Mouse (Mus musculus) hindbrain, embryonic 15.5 days (tissue): ENCODE results near the gene Mov10l1. TPM values are rescaled to one million over a fixed set of nuclear protein-coding genes. Genes with fewer than 3 reads are reported as not detected.
A peak's percentile ranks its signal among the peaks of the same experiment; 100 is the strongest.

Experiments used
- ATAC-seq: fragments of 200-750 bp; cut with Nextera tagmentation; 2 replicates; pipeline ENCODE4 v1.8.0; 2017; ENCODE audit warnings: low read depth, moderate number of reproducible peaks, moderate TSS enrichment; ENCODE audit not compliant: low FRiP score
- H3K27ac ChIP-seq: fragments of 300-500 bp; sonication (generic); replicated peaks from 2 replicates; pipeline ENCODE4 v1.5.1; 2015; ENCODE audit warnings: mild to moderate bottlenecking, inconsistent platforms
- H3K27me3 ChIP-seq: fragments of 300-500 bp; sonication (generic); 2 replicates; pipeline ENCODE4 v1.6.1; 2015; ENCODE audit warnings: control low read depth, inconsistent platforms
- H3K36me3 ChIP-seq: fragments of 300-500 bp; sonication (generic); 2 replicates; pipeline ENCODE4 v1.6.1; 2015; ENCODE audit warnings: control low read depth, inconsistent platforms
- H3K4me1 ChIP-seq: fragments of 300-500 bp; sonication (generic); replicated peaks from 2 replicates; pipeline ENCODE4 v1.6.1; 2015; ENCODE audit warnings: control low read depth, inconsistent platforms
- H3K4me2 ChIP-seq: fragments of 300-500 bp; sonication (generic); 2 replicates; pipeline ENCODE4 v1.6.1; 2015; ENCODE audit warnings: moderate library complexity, mild to moderate bottlenecking, inconsistent platforms
- H3K4me3 ChIP-seq: fragments of 300-500 bp; sonication (generic); 2 replicates; pipeline ENCODE4 v1.5.1; 2015; ENCODE audit warnings: mild to moderate bottlenecking, inconsistent platforms
- H3K9ac ChIP-seq: fragments of 300-500 bp; sonication (generic); 2 replicates; pipeline ENCODE4 v1.6.1; 2015; ENCODE audit warnings: inconsistent platforms
- H3K9me3 ChIP-seq: fragments of 300-500 bp; sonication (generic); 2 replicates; pipeline ENCODE4 v1.6.1; 2016; ENCODE audit warnings: control low read depth, inconsistent platforms
- WGBS: fragments of 180-500 bp; shearing (Covaris S2); methylation state at CpG from one replicate; pipeline ENCODE4 v1.1.7; 2015; 5-methylcytosine and 5-hydroxymethylcytosine counted together
- polyA plus RNA-seq: library from polyadenylated mRNA; unstranded; fragments of >200 nt; fragmentation: Nextera tagmentation; extraction: Ambion mirVana; gene quantifications from 2 replicates; pipeline ENCODE4 v1.2.1, GENCODE M21; 2015

Gene Mov10l1
- polyA plus RNA-seq, 1 experiment from 2014 or later = not detected

- 95% methylated on average over 4 of the region's 4 CpGs for WGBS
- Histone ChIP-seq H3K4me1 (no peaks in the 10 kb centered on the region), H3K9me3 (no peaks in the 10 kb centered on the region), H3K9ac (no peak overlapping the region), H3K4me2 (no peak overlapping the region), H3K27me3 (no peaks in the 10 kb centered on the region), H3K36me3 (no peaks in the 10 kb centered on the region), H3K27ac (no peak overlapping the region), H3K4me3 (no peak overlapping the region)
- ATAC-seq = no peak
These were observed 10.4 kb upstream of the Mov10l1 start for GRCm38 (mm10) chr15:88972300-88972699.

- peak within 1 kb of the TSS; percentile 33 for H3K4me2 ChIP-seq
- no peaks in the 10 kb centered on the region for H3K36me3 ChIP-seq
- no peaks in the 10 kb centered on the region for H3K27me3 ChIP-seq
- H3K27ac ChIP-seq = peak within 1 kb of the TSS; percentile 74
- 7% methylated on average over 10 of the region's 10 CpGs for WGBS
- H3K9me3 ChIP-seq = no peaks in the 10 kb centered on the region
- H3K4me3 ChIP-seq = peak within 1 kb of the TSS; percentile 17
- peak; percentile 91 for ATAC-seq
- no peaks in the 10 kb centered on the region for H3K4me1 ChIP-seq
- no peak within 1 kb of the TSS for H3K9ac ChIP-seq
These were observed 4.2 kb upstream of the Mov10l1 start, which contains the start of gene Mlc1 for GRCm38 (mm10) chr15:88978281-88979137. Mlc1 (minus strand) TSS chr15:88979007.

DNA sequence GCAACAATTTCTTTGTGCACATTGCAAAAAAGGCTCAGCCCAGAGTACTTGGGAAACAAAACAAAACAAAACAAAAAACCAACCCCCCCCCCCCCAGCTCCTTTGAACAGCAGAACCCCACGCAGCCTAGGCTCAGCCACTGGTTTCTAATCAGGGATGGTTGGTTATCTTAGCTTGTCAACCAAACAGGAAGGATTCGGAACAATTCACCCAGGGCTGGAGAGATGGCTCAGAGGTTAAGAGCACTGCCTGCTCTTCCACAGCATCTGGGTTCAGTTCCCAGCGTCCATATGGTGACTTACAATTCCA is 3.6 kb upstream of the Mov10l1 start:
- H3K27me3 ChIP-seq = no peaks in the 10 kb centered on the region
- H3K9ac ChIP-seq = no peak overlapping the region
- no peaks in the 10 kb centered on the region for H3K36me3 ChIP-seq
- WGBS = 30% methylated on average over 3 of the region's 3 CpGs
- no peak overlapping the region for H3K4me3 ChIP-seq
- H3K4me2 ChIP-seq = no peak overlapping the region
- H3K4me1 ChIP-seq = no peaks in the 10 kb centered on the region
- H3K27ac ChIP-seq = peak overlapping the region; percentile 52
- ATAC-seq = no peak; the same call in 1 of the 2 replicates
- H3K9me3 ChIP-seq = no peaks in the 10 kb centered on the region

GRCm38 (mm10) chr15:88989236-88989635 is 6.5 kb downstream of the Mov10l1 start:
- H3K4me1 ChIP-seq = no peaks in the 10 kb centered on the region
- H3K4me2 ChIP-seq = no peak overlapping the region
- H3K27ac ChIP-seq = no peak overlapping the region
- no peaks in the 10 kb centered on the region for H3K36me3 ChIP-seq
- H3K4me3 ChIP-seq = no peak overlapping the region
- 67% methylated on average over 2 of the region's 2 CpGs for WGBS
- no peak overlapping the region for H3K9ac ChIP-seq
- H3K27me3 ChIP-seq = no peaks in the 10 kb centered on the region
- H3K9me3 ChIP-seq = no peaks in the 10 kb centered on the region
- ATAC-seq = no peak

GRCm38 (mm10) chr15:88998636-88999035 is 15.9 kb downstream of the Mov10l1 start:
- 80% methylated on average over 8 of the region's 8 CpGs for WGBS
- no peak for ATAC-seq

GRCm38 (mm10) chr15:88999124-88999523 is 16.4 kb downstream of the Mov10l1 start:
- Histone ChIP-seq H3K27me3 (no peaks in the 10 kb centered on the region), H3K27ac (no peak overlapping the region), H3K4me1 (no peaks in the 10 kb centered on the region), H3K9me3 (no peaks in the 10 kb centered on the region), H3K36me3 (no peaks in the 10 kb centered on the region), H3K4me3 (no peak overlapping the region), H3K9ac (no peak overlapping the region), H3K4me2 (no peak overlapping the region)
- 78% methylated on average over 2 of the region's 2 CpGs for WGBS
- peak; percentile 65; the same call in 1 of the 2 replicates for ATAC-seq

More at GRCm38 (mm10) chr15:88998636-88999035, 15.9 kb downstream of the Mov10l1 start:
- Histone ChIP-seq H3K4me3 (no peak overlapping the region), H3K36me3 (no peaks in the 10 kb centered on the region), H3K4me2 (no peak overlapping the region), H3K9me3 (no peaks in the 10 kb centered on the region), H3K4me1 (no peaks in the 10 kb centered on the region), H3K27me3 (no peaks in the 10 kb centered on the region), H3K9ac (no peak overlapping the region), H3K27ac (no peak overlapping the region)

- no peak overlapping the region for H3K4me2 ChIP-seq
- WGBS = 71% methylated on average over 2 of the region's 2 CpGs
- H3K4me3 ChIP-seq = no peak overlapping the region
- H3K4me1 ChIP-seq = no peaks in the 10 kb centered on the region
- no peaks in the 10 kb centered on the region for H3K27me3 ChIP-seq
- no peaks in the 10 kb centered on the region for H3K36me3 ChIP-seq
- H3K9ac ChIP-seq = no peak overlapping the region
- no peak for ATAC-seq
- H3K9me3 ChIP-seq = no peaks in the 10 kb centered on the region
- no peak overlapping the region for H3K27ac ChIP-seq
These were observed 17.7 kb downstream of the Mov10l1 start for GRCm38 (mm10) chr15:89000367-89000766.

DNA sequence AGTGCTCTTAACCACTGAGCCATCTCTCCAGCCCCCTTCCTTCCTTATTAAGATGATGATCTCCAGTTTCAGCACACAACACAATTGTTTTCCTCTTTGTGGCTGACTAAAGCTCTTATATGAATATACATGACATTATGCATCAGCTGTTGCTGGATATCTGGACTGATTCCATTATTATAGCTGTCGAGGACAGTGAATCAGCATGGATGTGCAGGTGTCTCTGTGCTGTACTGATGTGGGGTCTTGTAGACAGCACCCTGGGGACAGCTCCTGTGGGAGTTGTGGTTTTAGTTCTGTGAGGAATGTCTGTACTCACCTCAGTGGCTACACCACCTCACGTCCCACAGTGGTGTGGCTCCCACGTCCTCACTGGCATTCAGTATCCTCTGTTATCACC is 18.5 kb downstream of the Mov10l1 start:
- H3K4me2 ChIP-seq = no peak overlapping the region
- H3K9me3 ChIP-seq = no peaks in the 10 kb centered on the region
- no peak overlapping the region for H3K4me3 ChIP-seq
- 66% methylated on average over 3 of the region's 3 CpGs for WGBS
- no peak overlapping the region for H3K9ac ChIP-seq
- H3K27ac ChIP-seq = no peak overlapping the region
- H3K36me3 ChIP-seq = no peaks in the 10 kb centered on the region
- no peaks in the 10 kb centered on the region for H3K4me1 ChIP-seq
- ATAC-seq = no peak
- H3K27me3 ChIP-seq = no peaks in the 10 kb centered on the region

- H3K4me3 ChIP-seq = no peak overlapping the region
- 93% methylated on average over 7 of the region's 7 CpGs for WGBS
- no peak for ATAC-seq
These were observed 24.3 kb downstream of the Mov10l1 start for GRCm38 (mm10) chr15:89007002-89007401.

GRCm38 (mm10) chr15:89007781-89008180 is 25.1 kb downstream of the Mov10l1 start:
- no peak for ATAC-seq
- 86% methylated on average over 5 of the region's 5 CpGs for WGBS
- no peaks in the 10 kb centered on the region for H3K4me1 ChIP-seq

More at GRCm38 (mm10) chr15:89007002-89007401, 24.3 kb downstream of the Mov10l1 start:
- H3K27ac ChIP-seq = no peak overlapping the region
- no peaks in the 10 kb centered on the region for H3K9me3 ChIP-seq
- H3K4me1 ChIP-seq = no peaks in the 10 kb centered on the region
- H3K4me2 ChIP-seq = no peak overlapping the region
- H3K27me3 ChIP-seq = no peaks in the 10 kb centered on the region
- no peak overlapping the region for H3K9ac ChIP-seq
- no peaks in the 10 kb centered on the region for H3K36me3 ChIP-seq

GRCm38 (mm10) chr15:89016722-89017121 is 34.0 kb downstream of the Mov10l1 start:
- Histone ChIP-seq H3K36me3 (no peaks in the 10 kb centered on the region), H3K9me3 (no peaks in the 10 kb centered on the region), H3K27ac (no peak overlapping the region), H3K9ac (no peak overlapping the region), H3K4me3 (no peak overlapping the region), H3K4me2 (no peak overlapping the region), H3K27me3 (no peaks in the 10 kb centered on the region), H3K4me1 (no peaks in the 10 kb centered on the region)
- WGBS = 87% methylated on average over 3 of the region's 3 CpGs
- no peak for ATAC-seq

More at GRCm38 (mm10) chr15:89007781-89008180, 25.1 kb downstream of the Mov10l1 start:
- no peaks in the 10 kb centered on the region for H3K36me3 ChIP-seq
- no peak overlapping the region for H3K4me2 ChIP-seq
- H3K9me3 ChIP-seq = no peaks in the 10 kb centered on the region
- no peaks in the 10 kb centered on the region for H3K27me3 ChIP-seq
- H3K9ac ChIP-seq = no peak overlapping the region
- no peak overlapping the region for H3K4me3 ChIP-seq
- no peak overlapping the region for H3K27ac ChIP-seq

DNA sequence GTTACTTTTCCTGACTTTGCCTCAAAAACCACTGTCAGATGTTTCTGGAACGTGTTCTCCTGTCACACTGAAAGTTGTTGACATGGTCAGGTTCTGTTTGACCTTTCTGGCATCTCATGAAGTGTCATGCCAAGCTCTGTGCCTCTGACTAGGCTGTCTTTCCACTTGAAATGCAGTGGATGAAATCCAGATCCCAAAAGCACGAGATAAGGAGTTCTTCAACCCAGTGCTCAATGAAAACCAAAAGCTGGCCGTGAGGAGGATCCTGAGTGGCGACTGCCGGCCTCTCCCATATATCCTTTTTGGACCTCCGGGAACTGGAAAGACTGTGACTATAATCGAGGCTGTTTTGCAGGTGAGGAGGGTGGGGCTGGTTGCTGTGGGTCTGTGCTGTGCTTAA is 37.4 kb downstream of the Mov10l1 start:
- Histone ChIP-seq H3K9ac (no peak overlapping the region), H3K36me3 (no peaks in the 10 kb centered on the region), H3K4me2 (no peak overlapping the region), H3K4me1 (no peaks in the 10 kb centered on the region), H3K4me3 (no peak overlapping the region), H3K27me3 (no peaks in the 10 kb centered on the region), H3K27ac (no peak overlapping the region), H3K9me3 (no peaks in the 10 kb centered on the region)
- WGBS = 84% methylated on average over 7 of the region's 7 CpGs
- no peak for ATAC-seq
